Mouse (Mus musculus): ENCODE data around the gene Phf23. TPM values are rescaled to one million over a fixed set of nuclear protein-coding genes. Genes with fewer than 3 reads are reported as not detected.

Phf23 gene
- 92.5 and 117 TPM in 2 replicates for polyA plus RNA-seq (2012)

DNA sequence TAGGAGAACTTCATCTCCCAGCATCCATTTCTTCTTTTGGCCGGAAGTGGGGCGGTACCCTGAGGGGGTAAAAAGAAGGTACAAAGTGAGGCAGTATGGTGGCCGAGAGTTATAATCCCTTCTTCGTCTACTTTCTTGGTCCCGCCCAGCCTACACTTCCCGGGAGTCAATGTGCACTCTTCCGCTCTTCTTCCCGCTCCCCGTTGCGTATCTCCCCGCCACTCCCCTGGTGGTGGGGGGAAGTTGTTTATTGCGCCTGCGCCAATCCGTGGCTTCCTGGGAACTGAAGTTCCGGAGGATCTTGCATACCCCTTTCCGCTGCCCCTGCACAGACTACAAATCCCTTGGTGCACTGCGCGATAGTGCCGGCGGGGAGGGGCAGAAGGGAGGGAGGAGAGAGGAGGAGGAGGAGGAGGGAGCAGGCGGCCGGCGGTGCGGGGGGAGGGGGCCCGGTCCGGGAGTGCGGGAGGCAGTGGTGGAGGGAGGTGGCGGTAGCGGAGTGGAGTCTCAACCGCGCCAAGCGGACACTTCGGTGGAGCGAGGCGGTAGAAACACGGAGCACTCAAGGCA, at the start of gene Phf23:
Gene Phf23 (plus strand): TSS at position 387 of the 570 bp plus-strand sequence.
- TF ChIP-seq GATA1 (IDR thresholded peaks at IDR 0.05; ENCODE audit: low read length): no peak

DNA sequence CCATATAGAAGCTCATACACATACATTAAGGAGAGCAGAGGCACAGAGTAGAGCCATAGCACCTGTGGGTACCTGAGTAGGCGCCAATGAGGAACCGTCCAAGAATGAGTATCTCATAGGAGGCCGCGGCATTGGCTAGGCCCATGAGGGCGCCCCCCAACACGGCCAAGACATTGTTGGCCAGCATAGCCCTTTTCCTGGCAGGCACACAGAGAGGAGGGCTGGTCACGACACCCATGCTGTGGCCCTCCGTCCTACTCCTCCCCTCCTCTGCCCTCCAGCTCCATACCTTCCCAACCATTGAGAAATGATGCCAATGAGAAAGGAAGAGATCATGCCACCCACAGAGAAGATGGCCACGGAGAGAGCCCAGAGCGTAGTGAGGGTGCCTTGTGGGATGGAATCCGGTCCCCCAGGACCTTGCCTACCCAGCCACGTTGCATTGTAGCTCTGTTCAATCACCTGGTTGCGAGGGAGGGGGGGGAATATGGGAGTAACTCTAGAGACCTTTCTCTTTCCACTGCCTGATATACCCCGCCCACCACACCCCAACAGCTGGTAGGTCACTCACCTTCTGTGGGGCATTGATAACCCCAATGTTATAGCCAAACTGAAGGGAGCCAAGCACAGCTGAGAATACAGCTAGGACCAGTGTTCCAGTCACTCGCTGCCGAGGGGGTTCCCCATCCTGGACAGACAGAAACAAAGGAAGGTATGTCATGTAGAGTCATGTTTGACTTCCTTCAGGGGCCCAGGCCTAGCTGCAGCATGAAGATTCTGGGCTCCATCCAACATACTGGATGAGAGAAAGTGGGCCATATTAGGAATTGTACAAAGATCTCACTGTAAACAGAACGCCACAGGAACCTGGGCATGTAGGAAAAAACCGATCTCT, 49.3 kb upstream of the Phf23 start:
- TF ChIP-seq GATA1 (IDR thresholded peaks at IDR 0.05; ENCODE audit: low read length): no peak

DNA sequence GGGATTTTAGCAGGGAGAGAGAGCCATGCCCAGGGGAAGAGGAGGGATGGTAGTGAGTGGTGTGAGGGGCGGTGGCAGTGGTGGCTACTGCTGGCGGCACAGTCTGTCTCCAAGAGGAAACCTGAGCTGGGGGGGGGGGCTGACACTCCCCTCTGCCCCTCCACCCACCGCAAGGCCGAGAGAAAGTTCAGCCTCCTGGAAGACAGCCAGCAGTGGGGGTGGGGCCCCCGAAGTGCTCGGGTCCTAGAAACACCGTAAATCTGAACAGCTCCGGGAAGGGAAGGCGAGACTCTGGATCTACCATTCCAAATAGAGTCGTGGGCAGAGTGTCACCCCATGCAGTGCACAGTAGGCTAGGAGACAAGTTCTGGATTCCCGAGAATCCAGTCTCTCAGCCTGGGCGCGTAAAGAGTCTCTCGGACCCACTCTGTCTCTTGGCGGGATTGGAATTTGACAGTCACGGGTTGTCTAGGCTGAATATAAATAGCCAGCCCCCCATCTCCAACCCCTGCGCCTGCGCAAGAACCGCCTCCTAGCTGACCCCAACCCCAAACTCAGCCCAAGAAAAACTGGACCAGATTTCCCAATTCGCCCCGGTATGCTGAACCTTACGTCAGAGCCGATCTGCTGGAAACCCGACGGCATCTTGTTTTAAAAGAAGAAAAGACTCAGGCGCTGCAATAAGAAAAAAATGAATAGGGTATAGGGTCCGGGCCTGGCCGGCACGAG, 48.1 kb upstream of the Phf23 start:
- TF ChIP-seq GATA1 (IDR thresholded peaks at IDR 0.05; ENCODE audit: low read length): no peak

DNA sequence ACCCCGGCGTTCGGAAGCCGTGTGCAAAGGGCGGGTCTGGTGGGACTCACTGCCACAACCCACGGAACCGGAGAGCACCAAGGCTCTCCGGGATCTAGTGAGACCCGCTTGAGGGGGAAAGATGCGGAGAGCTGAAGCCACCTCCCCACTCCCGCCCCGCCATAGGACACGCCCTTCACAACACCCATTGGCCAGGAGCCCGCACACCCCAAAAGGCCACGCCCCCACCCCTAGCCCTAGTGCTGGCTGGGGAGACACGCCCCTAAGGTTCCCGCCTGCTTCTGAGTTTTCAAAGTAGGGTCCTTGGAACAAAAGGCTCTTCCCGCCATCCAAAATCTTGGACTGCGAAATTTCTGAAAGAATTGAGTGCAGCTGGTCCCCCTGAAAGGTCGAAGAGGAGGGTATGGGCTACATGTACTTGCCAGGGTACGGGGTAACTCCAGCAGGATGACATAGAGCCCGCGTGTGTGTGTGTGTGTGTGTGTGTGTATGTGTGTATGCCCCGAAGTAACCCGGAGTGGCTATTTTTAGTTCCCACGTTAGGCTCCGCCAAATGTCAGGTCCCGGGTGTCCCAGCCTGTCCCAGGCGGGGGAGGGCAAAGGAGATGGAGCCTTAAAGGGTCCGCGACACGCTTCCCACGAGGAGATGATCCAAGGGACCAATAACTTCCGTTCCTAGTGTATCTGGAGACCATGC, 47.4 kb upstream of the Phf23 start, which contains the start of gene Slc2a4:
Gene Slc2a4 (minus strand): TSS at position 123 of the 697 bp plus-strand sequence.
- no peak for TF ChIP-seq GATA1 (IDR thresholded peaks at IDR 0.05; ENCODE audit: low read length)

DNA sequence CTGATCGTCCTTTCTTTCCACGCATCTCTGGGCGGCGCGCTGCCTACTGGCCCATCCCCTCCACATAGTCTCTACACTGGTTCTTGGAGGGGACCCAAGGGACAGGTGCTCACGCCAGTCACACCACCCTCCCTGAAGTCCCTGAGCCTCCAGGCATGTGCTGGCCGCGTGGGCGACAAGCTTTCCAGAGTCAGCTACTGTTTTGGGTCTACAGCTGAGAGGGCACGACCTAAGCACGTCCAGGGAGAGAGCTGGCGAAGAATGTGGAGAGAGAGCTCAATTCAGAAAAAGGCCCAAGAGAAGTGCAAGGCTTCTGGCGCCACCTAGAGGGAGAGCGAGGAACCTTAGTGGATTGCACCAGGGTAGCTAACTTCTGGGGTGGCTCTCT, 46.8 kb upstream of the Phf23 start:
- no peak for TF ChIP-seq GATA1 (IDR thresholded peaks at IDR 0.05; ENCODE audit: low read length)

DNA sequence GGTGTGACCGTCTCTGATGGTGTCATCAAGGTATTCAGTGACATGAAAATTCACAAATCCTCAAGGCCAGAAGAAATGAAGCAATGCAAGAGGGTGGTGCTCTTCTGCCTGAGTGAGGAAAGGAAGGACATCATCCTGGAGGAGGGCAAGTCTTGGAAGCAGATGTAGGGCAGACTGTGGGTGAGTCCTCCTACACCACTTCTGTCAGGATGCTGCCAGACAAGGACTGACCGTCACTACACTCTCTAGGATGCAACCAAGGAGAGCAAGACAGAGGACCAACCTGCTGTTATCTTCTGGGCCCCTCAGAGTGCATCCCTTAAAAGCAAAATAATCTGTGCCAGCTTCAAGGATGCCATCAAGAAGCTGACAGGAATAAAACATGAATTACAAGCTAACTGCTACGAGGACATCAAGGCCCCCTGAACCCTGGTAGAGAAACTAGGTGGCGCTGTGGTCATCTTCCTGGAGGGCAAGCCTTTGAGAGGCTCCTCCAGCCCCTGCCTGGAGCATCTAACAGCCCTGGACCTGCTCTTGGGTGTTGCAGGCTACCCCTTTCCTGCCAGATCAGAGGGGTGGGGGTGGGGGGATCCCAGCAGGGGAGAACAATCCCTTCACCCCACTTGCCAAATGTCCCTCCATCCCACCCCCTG, 44.6 kb upstream of the Phf23 start:
- no peak for TF ChIP-seq GATA1 (IDR thresholded peaks at IDR 0.05; ENCODE audit: low read length)

DNA sequence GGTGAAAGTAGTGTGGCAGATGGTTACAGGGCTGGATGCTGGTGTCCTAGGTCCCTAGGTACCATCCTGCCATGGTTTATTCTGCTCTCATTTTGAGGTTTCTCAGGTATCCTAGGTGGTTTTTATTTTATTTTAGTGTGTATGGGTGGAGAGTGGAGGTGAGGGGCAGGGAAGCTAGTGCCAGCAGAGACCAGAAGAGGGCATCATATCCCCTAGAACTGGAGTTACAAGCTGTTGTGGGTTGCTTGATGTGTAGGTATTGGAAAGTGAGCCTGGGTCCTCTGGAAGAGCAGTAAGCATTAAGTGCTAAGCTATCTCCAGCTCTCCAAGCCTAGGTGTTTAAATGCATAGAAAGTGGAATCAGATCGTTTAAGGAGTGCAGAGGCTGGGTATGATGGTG, 43.3 kb upstream of the Phf23 start:
- TF ChIP-seq GATA1 (IDR thresholded peaks at IDR 0.05; ENCODE audit: low read length): no peak

DNA sequence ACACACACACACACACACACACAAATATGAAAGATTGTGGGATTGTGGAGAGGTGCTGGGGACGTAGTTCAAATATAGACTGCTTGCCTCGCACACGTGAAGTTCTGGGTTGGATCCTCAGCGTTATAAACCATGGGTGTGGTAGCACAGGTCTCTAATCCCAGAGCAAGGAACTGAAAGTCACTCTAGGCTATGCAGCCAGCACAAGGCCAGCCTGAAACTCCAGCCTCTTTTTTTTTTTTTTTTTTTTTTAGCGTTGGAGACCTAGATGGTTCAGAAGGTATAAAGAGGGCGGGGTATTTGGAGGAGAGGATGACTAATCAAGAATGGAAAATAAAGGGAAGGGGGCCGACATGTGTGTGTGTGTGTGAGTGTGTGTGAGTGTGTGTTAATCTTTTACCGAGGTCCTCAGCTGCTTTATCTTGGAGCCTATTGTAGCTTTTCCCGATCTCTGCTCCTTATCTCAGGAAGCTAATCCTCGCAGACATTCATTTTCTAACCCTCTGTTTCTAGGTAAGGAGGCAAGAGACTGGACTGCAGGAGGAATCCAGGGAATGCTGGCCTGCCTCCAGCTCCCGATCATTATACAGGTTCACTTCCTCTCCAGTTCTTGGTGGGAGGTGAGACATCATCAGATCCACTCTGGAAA, 42.2 kb upstream of the Phf23 start:
- TF ChIP-seq GATA1 (IDR thresholded peaks at IDR 0.05; ENCODE audit: low read length): no peak

DNA sequence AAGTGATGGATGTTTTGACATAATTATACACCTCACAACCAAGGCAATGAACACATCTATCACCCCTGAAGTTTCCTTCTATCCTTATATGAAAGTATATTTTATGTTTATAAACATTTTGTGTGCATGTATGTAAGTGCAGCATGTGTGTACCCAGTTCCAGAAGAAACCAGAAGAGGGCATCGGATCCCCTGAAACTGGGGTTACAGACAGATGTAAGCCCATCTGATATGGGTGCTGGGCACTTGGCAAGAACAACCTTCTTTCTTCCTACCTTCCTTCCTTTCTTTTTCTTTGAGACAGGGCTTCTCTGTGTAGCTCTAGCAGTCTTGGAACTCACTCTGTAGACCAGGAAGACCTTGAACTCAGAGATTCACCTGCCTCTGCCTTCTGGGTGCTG, 39.4 kb upstream of the Phf23 start:
- no peak for TF ChIP-seq GATA1 (IDR thresholded peaks at IDR 0.05; ENCODE audit: low read length)

DNA sequence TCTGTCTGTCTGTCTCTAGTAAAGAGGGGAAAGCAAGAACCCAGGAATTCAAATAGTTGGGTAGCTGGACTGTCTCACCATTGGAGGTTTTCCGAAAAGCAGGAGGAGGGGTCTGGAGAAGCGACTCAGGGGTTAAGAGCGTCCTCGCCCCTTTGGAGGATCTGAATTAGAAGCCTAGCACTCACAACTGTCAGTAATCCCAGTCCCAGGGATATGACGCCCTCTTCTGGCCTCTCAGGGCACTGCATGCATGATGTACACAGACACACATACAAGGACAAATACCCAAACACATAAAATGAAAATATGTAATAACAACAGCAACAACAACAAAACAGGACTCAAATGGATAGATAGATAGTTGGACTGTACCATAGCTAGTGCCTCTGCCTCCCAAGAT, 35.0 kb upstream of the Phf23 start:
- TF ChIP-seq GATA1 (IDR thresholded peaks at IDR 0.05; ENCODE audit: low read length): no peak

DNA sequence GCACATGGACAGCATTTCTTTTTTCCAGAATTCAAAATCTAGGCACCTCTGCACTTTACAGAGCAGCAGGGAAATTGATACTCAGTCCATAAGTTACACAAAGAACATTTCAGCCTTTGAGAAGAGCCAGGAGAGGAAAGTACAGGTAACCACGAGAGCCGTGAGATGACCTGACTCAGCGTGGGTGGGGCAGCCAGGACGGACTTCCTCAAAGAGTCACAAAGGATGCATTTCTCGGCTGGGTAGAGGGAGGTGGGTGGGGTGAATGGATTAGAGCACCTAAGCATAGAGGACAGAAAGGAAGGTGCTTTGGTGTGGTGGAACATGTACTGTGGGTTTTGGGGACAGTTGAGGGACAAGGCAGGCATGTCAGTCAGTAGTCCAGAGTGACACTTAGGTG, 33.7 kb upstream of the Phf23 start:
- no peak for TF ChIP-seq GATA1 (IDR thresholded peaks at IDR 0.05; ENCODE audit: low read length)

DNA sequence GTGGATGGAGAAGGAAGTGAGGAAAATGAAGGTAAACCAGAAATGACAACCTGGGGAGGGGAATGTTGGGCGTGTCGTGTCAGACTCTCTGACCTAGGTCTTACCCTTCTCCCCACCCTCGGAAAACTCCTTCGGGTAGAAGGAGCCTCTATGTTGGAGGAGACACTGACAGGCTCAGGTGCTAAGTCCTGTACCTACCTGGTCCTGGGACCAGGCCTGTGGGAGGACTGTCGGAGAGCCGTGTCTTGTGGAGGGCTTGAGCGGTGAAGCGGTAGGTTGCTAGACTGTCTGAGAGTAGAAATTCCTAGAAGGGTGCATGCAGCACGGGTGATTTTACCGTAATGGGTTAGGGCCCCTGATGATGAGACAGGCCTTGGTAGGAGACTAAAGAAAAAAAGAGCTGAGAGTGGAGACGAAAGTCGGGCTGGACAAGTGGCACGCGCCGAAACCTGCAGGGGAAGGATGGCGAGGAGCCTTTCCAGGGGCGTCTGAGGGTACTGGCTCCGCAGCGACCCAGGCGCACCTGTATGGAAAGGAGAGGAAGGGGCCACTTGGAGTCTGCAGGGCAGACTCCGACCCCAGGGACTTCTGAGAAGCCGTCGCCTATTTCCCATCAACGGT, 30.8 kb upstream of the Phf23 start, which contains the start of gene Cldn7:
Gene Cldn7 (plus strand): TSS at position 130 of the 621 bp plus-strand sequence.
- no peak for TF ChIP-seq GATA1 (IDR thresholded peaks at IDR 0.05; ENCODE audit: low read length)

DNA sequence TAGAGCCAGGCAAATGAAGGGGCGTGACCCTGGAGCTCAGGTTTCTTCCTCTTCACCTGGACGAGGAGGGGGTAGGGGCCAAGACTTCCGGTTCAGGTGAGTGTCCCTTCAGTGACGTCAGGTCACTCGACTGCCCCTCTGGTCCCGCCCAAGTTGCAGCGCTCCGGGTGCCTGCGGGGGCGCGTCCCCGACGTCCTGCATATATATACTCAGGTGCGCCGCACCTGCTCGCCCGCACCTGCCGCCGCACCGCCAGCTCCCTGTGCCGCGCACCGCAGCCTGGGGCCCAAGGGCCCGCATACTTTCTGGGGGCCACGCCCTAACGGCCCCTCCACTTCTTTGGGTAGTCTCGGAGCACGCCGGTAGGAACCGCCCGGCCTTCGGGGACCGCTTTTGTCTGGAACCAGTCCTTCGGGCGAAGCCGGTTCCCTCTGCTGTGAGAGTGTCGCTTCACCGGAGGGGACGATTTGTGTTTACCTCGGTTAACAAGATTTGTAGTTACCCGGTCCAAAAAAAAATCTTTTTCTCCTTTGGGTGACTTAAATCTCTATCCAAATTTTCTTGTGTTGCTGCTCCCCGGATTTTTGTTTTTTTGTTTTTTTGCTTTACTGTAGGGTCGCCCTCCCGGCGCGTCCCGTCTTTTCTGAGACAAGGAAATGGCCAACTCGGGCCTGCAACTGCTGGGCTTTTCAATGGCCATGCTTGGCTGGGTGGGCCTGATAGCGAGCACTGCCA, 30.1 kb upstream of the Phf23 start:
- TF ChIP-seq GATA1 (IDR thresholded peaks at IDR 0.05; ENCODE audit: low read length): no peak

Data from G1E-ER4 (cell line).